Mouse (Mus musculus) layer of hippocampus, adult 8-10 months (tissue): ENCODE results near the gene Gm21488. TPM values are rescaled to one million over a fixed set of nuclear protein-coding genes. Genes with fewer than 3 reads are reported as not detected.
"Not testable (repeated sequence)": the region's sequence is repeated elsewhere in the genome, so short reads cannot be mapped to it uniquely, and the experiment has no call there.

Experiments
- DNase-seq, 2 experiments: peaks; one replicate each; pipeline ENCODE4 v3.0.0; 2022; ENCODE audit warnings: low spot score in 2 of 2
- total RNA-seq, 4 experiments: library from RNA; stranded (reverse); gene quantifications; 2 replicates each; pipeline ENCODE4 v1.2.4; 2022

The Gm21488 gene
- not detected for total RNA-seq

- not testable (repeated sequence) for DNase-seq
Measured at GRCm38 (mm10) chrY:27521820-27522219, at the start of gene Gm21488. TSS of gene Gm21488 (minus strand) at chrY:27521920.
